Mouse (Mus musculus): ENCODE results near the gene Olfr866. TPM values are rescaled to one million over a fixed set of nuclear protein-coding genes. Genes with fewer than 3 reads are reported as not detected.

Gene Olfr866
- not detected in 2 replicates for polyA plus RNA-seq (2012; rRNA removed)

DNA sequence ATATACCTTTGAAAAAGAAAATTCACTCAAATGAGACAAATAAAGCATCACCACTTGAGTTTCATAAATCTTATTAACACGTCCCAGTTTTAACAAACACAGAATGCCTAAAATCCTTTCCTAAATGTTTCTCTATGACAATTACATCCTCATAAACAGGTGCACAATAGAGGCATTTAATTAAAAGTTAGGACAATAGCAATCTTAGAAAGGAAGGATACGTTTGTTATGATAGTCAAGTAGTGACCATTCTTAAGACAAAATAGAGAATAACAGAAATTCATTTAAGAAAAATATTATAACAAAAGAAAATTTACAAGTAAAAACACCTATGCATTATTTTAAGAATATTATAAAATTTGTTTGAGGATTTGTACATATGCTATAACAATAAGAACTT, at the start of gene Olfr866:
Gene Olfr866, minus strand, starts transcription at position 101 of the 400 bp plus-strand sequence.
- 71% methylated on average over 2 of the region's 2 CpGs for WGBS
- DNase-seq (ENCODE audit: low read depth, low spot score), result no peak

DNA sequence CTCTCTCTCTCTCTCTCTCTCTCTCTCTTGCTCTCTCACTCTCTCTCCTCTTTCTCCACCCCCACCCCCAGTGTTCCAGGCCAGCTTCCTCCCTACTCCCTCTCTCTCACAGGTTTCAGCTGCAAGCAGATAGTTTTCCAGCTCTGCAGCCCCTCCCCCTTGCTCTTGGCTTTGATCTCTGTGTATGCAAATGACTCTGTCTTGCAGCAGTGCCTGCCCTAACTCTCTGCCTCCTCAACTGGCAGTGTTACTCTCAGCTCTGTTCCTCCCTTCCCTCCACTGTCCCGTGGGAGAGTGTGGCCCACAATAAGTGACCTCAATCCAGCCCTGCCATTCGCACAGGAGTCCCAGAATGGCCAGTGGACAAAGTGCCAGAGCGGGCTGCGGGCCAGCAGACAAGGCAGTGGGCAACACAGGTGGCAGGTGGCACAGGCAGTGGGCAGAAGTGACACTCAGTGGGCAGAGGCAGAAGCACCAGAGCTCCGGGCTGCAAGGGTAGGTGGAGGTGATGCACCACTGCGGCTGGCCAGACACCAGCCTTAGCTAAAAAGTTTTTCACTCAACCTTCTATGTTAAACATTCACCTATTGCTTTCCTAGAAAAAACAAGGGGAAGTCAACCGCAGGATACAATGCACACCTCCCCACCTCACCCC, 45.8 kb upstream of the Olfr866 start:
- WGBS, result 55% methylated on average over 7 of the region's 7 CpGs
- no peak for DNase-seq (ENCODE audit: low read depth, low spot score)

DNA sequence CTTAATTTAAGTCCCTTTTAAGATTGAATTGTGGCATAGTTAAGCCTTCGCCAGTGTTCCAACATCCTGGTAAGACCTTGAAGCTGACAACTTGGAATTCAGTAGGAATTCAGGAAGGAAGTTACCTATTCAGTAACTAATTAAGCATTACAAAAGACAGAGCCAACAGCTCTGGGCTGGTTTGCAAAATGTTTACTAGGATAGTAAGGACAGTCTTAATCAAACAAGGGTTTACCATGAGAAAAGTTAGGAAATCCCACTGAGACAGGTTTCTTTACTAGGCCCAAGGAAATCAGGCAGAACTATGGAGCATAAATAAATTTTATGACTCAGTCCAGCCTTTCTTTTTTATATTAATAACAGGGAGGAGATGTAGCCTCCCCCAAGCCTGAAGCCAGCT, 43.5 kb upstream of the Olfr866 start:
- WGBS, result 90% methylated on average over 1 of the region's 1 CpGs
- DNase-seq (ENCODE audit: low read depth, low spot score), result no peak

DNA sequence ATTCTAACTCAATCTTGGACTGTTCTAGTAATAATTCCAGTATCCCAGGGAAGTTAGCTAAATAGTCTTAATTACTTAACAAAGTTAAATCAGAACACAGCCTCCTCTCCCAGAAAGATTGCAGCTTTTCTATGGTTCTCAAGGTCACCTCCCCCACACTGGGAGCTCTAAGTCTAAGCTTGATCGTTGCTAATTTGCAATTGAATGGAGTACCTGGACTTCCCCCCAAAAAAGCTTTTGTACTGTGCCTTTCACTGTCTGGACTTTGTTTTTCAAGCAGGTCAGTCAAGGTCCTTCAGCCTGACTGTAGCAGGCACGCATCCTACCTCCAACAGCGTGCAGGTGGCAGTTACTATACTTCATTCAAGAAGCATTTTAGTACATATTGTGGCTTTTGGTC, 42.4 kb upstream of the Olfr866 start:
- DNase-seq (ENCODE audit: low read depth, low spot score), result no peak
- WGBS, result 81% methylated on average over 3 of the region's 3 CpGs

DNA sequence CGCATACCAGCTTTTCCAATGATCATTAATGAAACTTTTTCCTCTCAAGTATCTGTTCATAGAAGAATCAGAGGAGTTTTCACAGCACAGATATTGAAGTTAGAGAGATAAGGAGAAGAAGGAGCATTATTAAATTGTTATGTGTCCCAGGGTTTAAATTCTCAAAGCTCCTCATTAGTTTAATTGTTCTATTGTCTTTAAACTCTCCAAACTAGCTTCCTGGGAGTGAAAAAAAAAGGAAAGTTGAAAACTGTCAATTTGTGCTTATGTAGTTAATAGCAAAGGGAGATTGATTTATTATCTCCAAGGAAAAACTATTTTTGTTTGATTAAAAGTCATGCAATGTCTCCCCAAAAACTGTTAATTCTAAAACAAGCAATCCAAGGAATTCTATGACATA, 29.6 kb upstream of the Olfr866 start, which contains the start of gene Olfr867:
Gene Olfr867, minus strand, starts transcription at position 101 of the 400 bp plus-strand sequence.
- DNase-seq (ENCODE audit: low read depth, low spot score), result no peak
- 75% methylated on average over 1 of the region's 1 CpGs for WGBS

DNA sequence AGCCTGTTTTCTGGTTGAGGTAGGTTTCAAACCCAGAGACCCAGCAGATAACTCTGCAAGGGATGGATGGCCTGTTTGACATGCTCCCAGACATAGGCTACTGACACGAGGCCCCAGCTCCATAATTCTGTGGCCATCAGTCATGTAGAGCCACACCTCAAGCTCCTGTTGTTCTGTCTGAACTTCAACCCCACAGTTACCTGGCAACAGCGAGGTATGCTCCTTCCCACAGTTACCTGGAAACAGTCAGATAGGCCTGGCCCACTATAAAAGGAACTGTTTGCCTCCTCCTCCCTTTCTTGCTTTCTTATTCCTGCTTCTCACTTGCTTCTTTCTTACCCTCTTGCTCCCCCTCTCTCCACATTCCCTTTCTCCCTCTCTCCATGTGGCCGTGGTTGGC, 20.1 kb upstream of the Olfr866 start:
- DNase-seq (ENCODE audit: low read depth, low spot score), result no peak
- 59% methylated on average over 3 of the region's 3 CpGs for WGBS

Other genes starting within 250 kb of the Olfr866 start
- gene Olfr58, start 247.8 kb downstream of the Olfr866 start, polyA plus RNA-seq (2012; rRNA removed), result not detected in 2 replicates
- gene Olfr859, start 223.1 kb downstream of the Olfr866 start, polyA plus RNA-seq (2012; rRNA removed), result not detected in 2 replicates
- not detected in 2 replicates for gene Olfr860, start 178.3 kb downstream of the Olfr866 start, polyA plus RNA-seq (2012; rRNA removed)
- gene Olfr862, start 140.0 kb downstream of the Olfr866 start, polyA plus RNA-seq (2012; rRNA removed), result not detected in 2 replicates
- gene Olfr77, start 111.2 kb downstream of the Olfr866 start, polyA plus RNA-seq (2012; rRNA removed), result not detected in 2 replicates
- gene Olfr867, start 29.5 kb upstream of the Olfr866 start, polyA plus RNA-seq (2012; rRNA removed), result not detected in 2 replicates
- gene Olfr868, start 70.6 kb upstream of the Olfr866 start, polyA plus RNA-seq (2012; rRNA removed), result not detected in 2 replicates
- gene Olfr869, start 101.0 kb upstream of the Olfr866 start, polyA plus RNA-seq (2012; rRNA removed), result not detected in 2 replicates
- gene Olfr870, start 146.0 kb upstream of the Olfr866 start, polyA plus RNA-seq (2012; rRNA removed), result not detected in 2 replicates
- not detected in 2 replicates for gene Olfr871, start 184.2 kb upstream of the Olfr866 start, polyA plus RNA-seq (2012; rRNA removed)
- not detected in 2 replicates for gene Olfr872, start 209.1 kb upstream of the Olfr866 start, polyA plus RNA-seq (2012; rRNA removed)

All from large intestine, adult 2 months (tissue).